Mouse (Mus musculus) effector memory CD4-positive, alpha-beta T cell, adult 7 months (primary cell): Measurements from ENCODE around the gene Mogs. TPM values are rescaled to one million over a fixed set of nuclear protein-coding genes. Genes with fewer than 3 reads are reported as not detected.

Source experiments
- polyA plus RNA-seq: library from polyadenylated mRNA; unstranded; fragments of 100-300 nt; shearing (Covaris generic); gene quantifications from one replicate; pipeline ENCODE4 v1.2.1, GENCODE M21; 2017

Mogs gene
- 66.0 TPM for polyA plus RNA-seq

DNA sequence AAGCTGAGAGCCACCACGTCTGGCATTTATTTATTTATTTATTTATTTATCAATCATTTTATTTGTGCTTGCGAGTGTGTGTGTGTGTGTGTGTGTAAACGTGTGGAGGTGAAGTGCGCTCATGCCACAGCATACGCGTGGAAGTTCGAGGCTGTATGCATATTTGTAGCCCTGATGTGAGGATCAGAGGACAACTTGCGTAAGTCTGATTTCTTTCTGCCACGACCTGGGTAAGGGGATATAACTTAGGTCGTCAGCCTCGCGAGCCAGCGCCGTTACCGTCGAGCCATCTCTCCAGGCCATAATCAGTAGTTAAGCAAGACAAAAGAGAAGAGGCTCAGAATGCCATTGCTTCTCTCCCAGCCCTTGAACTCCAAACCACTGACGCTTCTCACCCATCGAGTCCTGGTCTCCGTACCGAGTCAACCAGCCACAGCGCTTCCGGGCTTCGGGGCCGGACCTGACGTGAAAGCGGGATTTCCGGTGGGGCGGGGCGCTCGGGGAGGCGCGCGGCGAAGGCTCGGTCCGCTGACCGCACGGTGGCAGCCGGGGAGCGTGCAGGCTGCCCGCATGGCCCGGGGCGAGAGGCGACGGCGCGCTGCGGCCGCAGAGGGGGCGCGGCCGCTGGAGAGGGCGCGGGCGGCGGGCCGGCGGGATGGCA lies at the start of gene Mogs:
Gene Mogs, plus strand, starts transcription at position 486 of the 661 bp plus-strand sequence.

GRCm38 (mm10) chr6:83070247-83070310 lies 45.2 kb upstream of the Mogs start, which contains the start of gene Tlx2:
Gene Tlx2, minus strand, starts transcription at chr6:83070293.

GRCm38 (mm10) chr6:83077630-83078323 lies 37.5 kb upstream of the Mogs start, which contains the start of gene Pcgf1:
Gene Pcgf1, plus strand, starts transcription at chr6:83077869.

DNA sequence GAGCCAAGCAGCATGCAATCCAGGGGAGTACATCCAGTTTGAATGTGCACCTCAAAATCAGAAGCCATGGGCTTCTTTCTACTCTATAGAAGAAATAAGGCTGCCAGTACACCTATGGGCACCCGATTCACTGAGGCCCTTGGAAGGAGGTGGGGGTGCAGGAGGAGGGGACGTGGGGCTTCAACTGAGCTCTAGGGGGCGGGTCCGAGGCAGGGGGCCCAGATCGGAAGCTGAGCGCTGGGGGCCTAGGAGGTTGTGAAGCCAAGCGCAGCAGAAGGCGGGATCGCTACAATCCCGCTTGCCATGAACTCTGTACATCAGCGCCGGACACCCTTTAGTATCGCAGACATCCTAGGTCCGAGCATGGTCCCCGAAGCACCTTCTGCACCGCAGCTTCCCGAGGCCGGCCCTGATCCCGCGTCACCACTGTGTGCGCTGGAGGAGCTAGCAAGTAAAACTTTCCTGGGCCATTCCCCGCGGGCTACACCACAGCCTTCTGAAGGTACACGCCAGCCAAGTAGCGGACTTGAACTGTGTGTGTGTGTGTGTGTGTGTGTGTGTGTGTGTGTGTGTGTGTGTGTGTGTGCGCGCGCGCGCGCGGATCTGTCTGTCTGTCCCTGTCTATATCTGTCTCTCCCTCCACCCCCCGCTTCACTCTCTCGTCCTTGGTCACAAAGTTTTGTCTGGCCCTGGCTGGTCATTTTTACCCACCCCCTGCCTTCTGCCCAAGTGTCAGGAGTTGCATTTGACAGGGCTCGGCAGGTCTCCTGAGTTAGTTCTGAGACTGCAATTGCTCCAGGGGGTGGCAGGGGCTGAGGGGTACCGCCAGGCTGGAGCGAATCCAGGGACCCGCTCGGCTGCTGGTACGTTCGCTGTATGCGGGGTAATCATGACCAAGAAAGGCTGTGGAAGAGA lies 28.9 kb upstream of the Mogs start, which contains the start of gene Lbx2:
Gene Lbx2, plus strand, starts transcription at position 247 of the 915 bp plus-strand sequence.

DNA sequence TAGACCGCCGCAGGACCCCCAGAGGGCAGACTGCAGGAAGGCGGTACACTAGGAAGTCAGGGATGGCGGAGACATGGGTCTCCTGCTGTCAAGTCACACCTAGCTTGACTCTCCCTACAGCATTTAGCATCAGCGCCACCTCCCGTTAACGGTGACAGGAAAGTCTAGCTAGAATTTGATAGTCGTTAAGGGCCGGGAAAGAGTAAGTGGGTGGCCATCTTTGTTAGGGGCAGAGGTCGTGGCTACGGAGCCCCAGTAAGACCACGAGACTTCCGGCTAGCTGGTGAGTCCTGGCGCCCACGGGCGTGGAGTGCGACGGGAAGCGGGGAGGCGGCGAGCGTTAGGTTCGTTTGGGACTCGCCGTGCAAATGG lies 14.0 kb upstream of the Mogs start, which contains the start of the genes Ccdc142 and Gm42688:
Gene Ccdc142, plus strand, starts transcription at position 286 of the 372 bp plus-strand sequence.
Gene Gm42688, plus strand, starts transcription at position 302 of the 372 bp plus-strand sequence.

GRCm38 (mm10) chr6:83108762-83109668 lies 6.3 kb upstream of the Mogs start, which contains the start of gene Mrpl53:
Gene Mrpl53, plus strand, starts transcription at chr6:83109040.

DNA sequence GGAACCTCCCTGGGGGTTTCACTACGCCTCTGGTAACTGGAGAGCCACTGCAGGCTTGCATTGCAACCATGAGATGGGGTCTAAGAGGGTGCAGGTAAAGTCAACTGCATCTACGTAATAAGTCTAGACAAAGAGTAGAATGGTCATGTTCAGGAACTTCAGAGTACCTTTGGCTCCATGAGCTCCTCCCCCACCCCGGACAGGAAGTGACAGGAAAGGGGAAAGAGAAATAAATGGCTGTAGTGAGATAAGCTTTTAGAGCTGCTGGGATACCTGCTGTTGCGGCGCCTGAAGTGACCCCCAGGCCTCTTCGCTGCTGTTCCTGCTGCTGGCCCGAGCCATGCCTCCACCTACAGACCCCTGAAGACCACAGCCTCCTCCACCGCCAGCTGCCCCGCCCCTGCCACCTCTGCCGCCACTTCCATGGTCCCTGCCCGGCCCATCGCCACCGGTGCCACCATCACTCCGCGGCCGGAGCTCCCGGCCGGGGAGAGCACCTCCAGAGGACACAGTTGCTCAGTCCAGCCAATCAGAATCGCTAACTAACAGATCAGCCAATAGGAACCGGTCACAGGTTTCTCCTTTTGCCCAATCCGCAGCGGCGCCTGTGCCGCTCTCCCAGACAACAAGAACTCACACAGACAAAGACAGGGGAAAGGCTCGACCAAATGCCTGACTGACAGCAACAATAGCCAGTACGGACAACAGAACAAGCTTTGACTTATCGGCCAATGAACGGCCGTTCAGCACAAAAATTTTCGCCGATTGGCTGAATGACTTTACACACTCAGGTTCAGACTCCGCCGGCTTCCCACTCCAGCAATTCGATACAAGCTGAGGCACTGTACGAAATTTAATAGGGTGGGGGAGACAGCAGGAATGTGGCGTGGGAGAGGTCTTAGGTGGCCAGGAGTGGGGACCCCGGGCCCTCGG lies 5.9 kb downstream of the Mogs start, which contains the start of gene Wbp1:
Gene Wbp1, minus strand, starts transcription at position 630 of the 933 bp plus-strand sequence.

GRCm38 (mm10) chr6:83125331-83125730 lies 10.0 kb downstream of the Mogs start, which contains the start of gene Ino80b:
Gene Ino80b, minus strand, starts transcription at chr6:83125431.

DNA sequence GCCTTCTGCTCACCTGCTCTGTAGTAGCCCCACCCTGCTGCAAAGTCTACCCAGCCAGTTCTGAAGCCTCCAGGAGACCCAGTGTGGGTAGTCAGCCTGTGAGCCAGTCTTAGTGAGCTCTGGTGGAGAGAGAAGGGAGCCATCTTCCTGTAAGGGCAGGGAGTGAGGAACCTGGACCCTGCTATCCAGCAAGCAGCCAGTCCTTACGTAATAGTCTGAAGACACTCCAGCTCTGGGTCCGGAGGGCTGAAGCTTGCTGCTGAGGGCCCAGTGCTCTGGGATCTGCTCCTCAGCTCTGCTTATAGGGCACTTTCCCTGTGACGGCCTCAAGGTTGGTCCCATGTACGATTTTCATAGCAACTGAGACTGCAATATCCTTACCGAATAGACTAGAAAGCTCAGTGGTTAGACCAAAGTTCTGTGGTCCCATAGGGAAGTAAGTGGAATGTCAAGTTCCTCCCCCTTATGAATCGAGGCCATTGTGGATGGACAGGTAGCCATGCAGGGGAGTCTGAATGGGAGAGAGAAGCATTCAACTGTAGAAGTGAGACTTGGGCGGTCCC lies 19.7 kb downstream of the Mogs start, which contains the start of gene Rtkn:
Gene Rtkn, plus strand, starts transcription at position 513 of the 563 bp plus-strand sequence.

GRCm38 (mm10) chr6:83156259-83156684 lies 41.0 kb downstream of the Mogs start, which contains the start of the genes Wdr54 and 1700003E16Rik:
Gene Wdr54, minus strand, starts transcription at chr6:83156397.
Gene 1700003E16Rik, plus strand, starts transcription at chr6:83156404.

DNA sequence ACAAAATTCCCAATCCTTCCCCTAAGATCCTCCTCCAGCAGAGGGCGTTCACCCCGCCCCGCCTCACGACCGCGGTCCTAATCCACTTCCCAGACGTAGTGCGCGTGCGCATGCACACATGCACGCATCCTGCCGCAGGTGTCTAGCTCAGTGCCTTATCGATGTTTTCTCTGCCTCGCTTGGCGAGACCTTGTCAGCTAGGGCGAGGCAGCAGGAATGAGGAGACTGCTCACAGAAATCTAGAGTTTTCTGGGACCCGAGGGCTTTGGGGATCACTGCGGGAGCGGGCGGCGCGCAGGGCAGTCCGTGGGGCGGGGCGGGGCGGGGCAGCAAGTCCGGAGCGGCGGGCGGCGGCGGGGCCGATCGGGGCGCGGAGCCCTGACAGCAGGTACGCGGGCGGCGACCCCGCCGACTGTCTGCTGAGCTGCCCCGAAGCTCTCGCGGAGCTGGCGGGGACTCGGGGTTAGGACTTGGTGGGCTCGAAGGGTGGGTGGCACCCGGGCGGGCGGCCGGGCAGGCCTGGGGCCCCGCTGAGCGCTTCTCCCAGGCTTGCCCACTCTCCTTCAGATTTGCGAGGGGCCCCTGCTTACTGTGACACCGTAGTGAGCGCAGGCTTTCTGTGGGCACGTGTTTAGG lies 50.4 kb downstream of the Mogs start, which contains the start of gene Dctn1:
Gene Dctn1, plus strand, starts transcription at position 314 of the 636 bp plus-strand sequence.

Other genes starting within 250 kb of the Mogs start
- 17.5 TPM for gene Sema4f, start 175.7 kb upstream of the Mogs start, polyA plus RNA-seq
- not detected for gene M1ap, start 168.6 kb upstream of the Mogs start, polyA plus RNA-seq
- gene Dok1, start 82.0 kb upstream of the Mogs start, polyA plus RNA-seq = 12.8 TPM
- gene Loxl3, start 81.3 kb upstream of the Mogs start, polyA plus RNA-seq = 0.30 TPM
- 495 TPM for gene Aup1, start 61.0 kb upstream of the Mogs start, polyA plus RNA-seq
- 35.1 TPM for gene Htra2, start 60.2 kb upstream of the Mogs start, polyA plus RNA-seq
- 1.3 TPM for gene Dqx1, start 57.7 kb upstream of the Mogs start, polyA plus RNA-seq
- gene Tlx2, start 45.2 kb upstream of the Mogs start, polyA plus RNA-seq = not detected
- 21.1 TPM for gene Pcgf1, start 37.6 kb upstream of the Mogs start, polyA plus RNA-seq
- gene Lbx2, start 29.1 kb upstream of the Mogs start, polyA plus RNA-seq = not detected
- 2.2 TPM for gene Ccdc142, start 13.9 kb upstream of the Mogs start, polyA plus RNA-seq
- 6.5 TPM for gene Gm42688, start 13.9 kb upstream of the Mogs start, polyA plus RNA-seq
- gene Mrpl53, start 6.5 kb upstream of the Mogs start, polyA plus RNA-seq = 30.5 TPM
- 61.8 TPM for gene Wbp1, start 6.1 kb downstream of the Mogs start, polyA plus RNA-seq
- gene Ino80b, start 9.9 kb downstream of the Mogs start, polyA plus RNA-seq = 31.8 TPM
- gene Rtkn, start 20.0 kb downstream of the Mogs start, polyA plus RNA-seq = 0.94 TPM
- gene Wdr54, start 40.9 kb downstream of the Mogs start, polyA plus RNA-seq = 1.3 TPM
- gene 1700003E16Rik, start 40.9 kb downstream of the Mogs start, polyA plus RNA-seq = not detected
- 63.3 TPM for gene Dctn1, start 50.4 kb downstream of the Mogs start, polyA plus RNA-seq
- not detected for gene Slc4a5, start 104.3 kb downstream of the Mogs start, polyA plus RNA-seq
- gene Mthfd2, start 210.4 kb downstream of the Mogs start, polyA plus RNA-seq = 54.7 TPM
- 177 TPM for gene Mob1a, start 210.5 kb downstream of the Mogs start, polyA plus RNA-seq
- gene Bola3, start 233.7 kb downstream of the Mogs start, polyA plus RNA-seq = 56.9 TPM